Comparison of ENCODE assay signal across 8 mouse cellular contexts in genomic region chr11:104590148-104590547, GRCm38 (mm10). TPM values are rescaled to one million over a fixed set of nuclear protein-coding genes. Genes with fewer than 3 reads are reported as not detected.
DNase-seq lines count a peak whose midpoint lies in the region; ATAC-seq and TF ChIP-seq lines count a peak whose summit lies in the region.

No protein-coding gene starts in this region.

- TF ChIP-seq CTCF in E14TG2a.4 (conservative IDR thresholded peaks at IDR 0.05; ENCODE audit: low read length): peak; percentile 97
- TF ChIP-seq CTCF in bone marrow macrophage, adult 2 months (IDR thresholded peaks at IDR 0.05; ENCODE audit: low read depth, low read length): peak; percentile 91
- peak; percentile 80; the same call in 1 of the 2 replicates for TF ChIP-seq CTCF in embryonic fibroblast, embryonic 13.5 days (IDR thresholded peaks at IDR 0.05; ENCODE audit: borderline replicate concordance, insufficient read depth, low read length)
- peak; percentile 98 for TF ChIP-seq CTCF in kidney, postnatal 0 days (IDR thresholded peaks at IDR 0.05; ENCODE audit: low read depth)
- peak; percentile 81 for TF ChIP-seq CTCF in liver, adult 2 months (IDR thresholded peaks at IDR 0.05; ENCODE audit: low read depth, low read length)

- no peak overlapping the region for H3K27ac ChIP-seq in bone marrow macrophage, adult 2 months (ENCODE audit: insufficient read depth, low read depth, low read length)
- no peak overlapping the region for H3K27ac ChIP-seq in embryonic fibroblast, embryonic 13.5 days (ENCODE audit: insufficient read depth, low read length)
- no peak overlapping the region for H3K27ac ChIP-seq in heart, embryonic 12.5 days (ENCODE audit: poor library complexity, severe bottlenecking)
- H3K27ac ChIP-seq in kidney, postnatal 0 days: no peak overlapping the region
- H3K27ac ChIP-seq in liver, adult 2 months (replicated peaks; ENCODE audit: insufficient read depth, low read depth, low read length): no peak overlapping the region
- H3K27ac ChIP-seq in neural tube, embryonic 13.5 days (replicated peaks): no peak overlapping the region

- no peak overlapping the region for H3K9ac ChIP-seq in heart, embryonic 12.5 days
- H3K9ac ChIP-seq in kidney, postnatal 0 days (ENCODE audit: low read depth, low read length): no peak overlapping the region
- H3K9ac ChIP-seq in liver, adult 2 months (ENCODE audit: low read depth, low read length): no peak overlapping the region
- no peak overlapping the region for H3K9ac ChIP-seq in neural tube, embryonic 13.5 days

- no peak overlapping the region for H3K4me2 ChIP-seq in heart, embryonic 12.5 days
- no peak overlapping the region for H3K4me2 ChIP-seq in kidney, postnatal 0 days (ENCODE audit: low read length)
- no peak overlapping the region for H3K4me2 ChIP-seq in neural tube, embryonic 13.5 days

- H3K9me3 ChIP-seq in E14TG2a.4 (ENCODE audit: low read length): no peaks in the 10 kb centered on the region
- H3K9me3 ChIP-seq in heart, embryonic 12.5 days (replicated peaks): no peaks in the 10 kb centered on the region
- H3K9me3 ChIP-seq in kidney, postnatal 0 days (replicated peaks; ENCODE audit: low read length): no peaks in the 10 kb centered on the region
- H3K9me3 ChIP-seq in neural tube, embryonic 13.5 days: peaks cover 14% of the 10 kb centered on the region; the same call in 1 of the 2 replicates

- WGBS in heart, embryonic 12.5 days: under 1% methylated on average over 8 of the region's 8 CpGs
- 1% methylated on average over 8 of the region's 8 CpGs for WGBS in kidney, postnatal 0 days
- 2% methylated on average over 8 of the region's 8 CpGs for WGBS in liver, adult 2 months
- 2% methylated on average over 8 of the region's 8 CpGs for WGBS in neural tube, embryonic 13.5 days

- H3K4me1 ChIP-seq in E14TG2a.4 (replicated peaks; ENCODE audit: low read depth, low read length): peaks cover 25% of the 10 kb centered on the region
- no peaks in the 10 kb centered on the region for H3K4me1 ChIP-seq in bone marrow macrophage, adult 2 months (ENCODE audit: control insufficient read depth, insufficient read depth, low read length)
- H3K4me1 ChIP-seq in embryonic fibroblast, embryonic 13.5 days (ENCODE audit: control insufficient read depth, insufficient read depth, low read length): peaks cover 2% of the 10 kb centered on the region; the same call in 1 of the 2 replicates
- H3K4me1 ChIP-seq in heart, embryonic 12.5 days (replicated peaks): peaks cover 7% of the 10 kb centered on the region
- no peaks in the 10 kb centered on the region for H3K4me1 ChIP-seq in kidney, postnatal 0 days (replicated peaks; ENCODE audit: insufficient read depth, low read length)
- H3K4me1 ChIP-seq in liver, adult 2 months (ENCODE audit: control insufficient read depth, insufficient read depth, low read length): no peaks in the 10 kb centered on the region
- H3K4me1 ChIP-seq in neural tube, embryonic 13.5 days (replicated peaks): no peaks in the 10 kb centered on the region

- TF ChIP-seq POLR2A in bone marrow macrophage, adult 2 months (IDR thresholded peaks at IDR 0.05; ENCODE audit: borderline replicate concordance, low read depth, low read length): no peak
- TF ChIP-seq POLR2A in embryonic fibroblast, embryonic 13.5 days (IDR thresholded peaks at IDR 0.05; ENCODE audit: low read depth, low read length): no peak
- no peak for TF ChIP-seq POLR2A in liver, adult 2 months (IDR thresholded peaks at IDR 0.05; ENCODE audit: extremely low read depth, insufficient read depth, low read length)

- no peak overlapping the region for H3K4me3 ChIP-seq in E14TG2a.4 (replicated peaks; ENCODE audit: low read length)
- H3K4me3 ChIP-seq in bone marrow macrophage, adult 2 months (ENCODE audit: insufficient read depth, low read length): no peak overlapping the region
- H3K4me3 ChIP-seq in embryonic fibroblast, embryonic 13.5 days (ENCODE audit: insufficient read depth, low read length): no peak overlapping the region
- no peak overlapping the region for H3K4me3 ChIP-seq in heart, embryonic 12.5 days
- H3K4me3 ChIP-seq in kidney, postnatal 0 days (replicated peaks; ENCODE audit: low read depth, low read length): no peak overlapping the region
- H3K4me3 ChIP-seq in liver, adult 2 months (ENCODE audit: insufficient read depth, low read depth, low read length): no peak overlapping the region
- no peak overlapping the region for H3K4me3 ChIP-seq in neural tube, embryonic 13.5 days

- peak; percentile 91 for DNase-seq in kidney, postnatal 0 days (ENCODE audit: low spot score)
- DNase-seq in liver, adult 2 months (ENCODE audit: extremely low read depth, low read depth, low spot score): peak; percentile 63
- DNase-seq in telencephalon, adult 2 months (ENCODE audit: low read depth, low spot score): peak; percentile 72

- peak; percentile 49; the same call in 1 of the 2 replicates for ATAC-seq in heart, embryonic 12.5 days (ENCODE audit: insufficient number of reproducible peaks, low FRiP score)
- ATAC-seq in kidney, postnatal 0 days (replicated peaks; ENCODE audit: low FRiP score, low read depth): peak; percentile 36
- peak; percentile 78 for ATAC-seq in neural tube, embryonic 13.5 days (ENCODE audit: low read depth)

- H3K27me3 ChIP-seq in E14TG2a.4 (ENCODE audit: insufficient read depth, low read length): no peaks in the 10 kb centered on the region
- H3K27me3 ChIP-seq in heart, embryonic 12.5 days (replicated peaks): no peaks in the 10 kb centered on the region
- no peaks in the 10 kb centered on the region for H3K27me3 ChIP-seq in kidney, postnatal 0 days (ENCODE audit: insufficient read depth, low read length)
- no peaks in the 10 kb centered on the region for H3K27me3 ChIP-seq in liver, adult 2 months (ENCODE audit: control insufficient read depth, insufficient read depth, low read length)
- H3K27me3 ChIP-seq in neural tube, embryonic 13.5 days: no peaks in the 10 kb centered on the region

- H3K36me3 ChIP-seq in E14TG2a.4 (ENCODE audit: insufficient read depth, low read length): no peaks in the 10 kb centered on the region
- H3K36me3 ChIP-seq in heart, embryonic 12.5 days: peaks cover 31% of the 10 kb centered on the region
- no peaks in the 10 kb centered on the region for H3K36me3 ChIP-seq in kidney, postnatal 0 days (ENCODE audit: insufficient read depth, low read length)
- no peaks in the 10 kb centered on the region for H3K36me3 ChIP-seq in liver, adult 2 months (ENCODE audit: control insufficient read depth, insufficient read depth, low read length)
- H3K36me3 ChIP-seq in neural tube, embryonic 13.5 days: no peaks in the 10 kb centered on the region

- no peaks in the 10 kb centered on the region for H3K79me2 ChIP-seq in liver, adult 2 months (ENCODE audit: control insufficient read depth, insufficient read depth, low read length)

RNA-seq across cellular contexts. Expression of gene Itgb3, which starts 17.7 kb away (rescaled TPM):
- 2.4 and 2.7 TPM in 2 replicates for polyA plus RNA-seq in bone marrow macrophage, adult 2 months (2012; ENCODE audit: insufficient read depth, insufficient read length, missing spikeins)
- 19.2 and 28.9 TPM in 2 replicates for polyA plus RNA-seq in embryonic fibroblast, embryonic 13.5 days (2011; ENCODE audit: insufficient read length, low read depth, missing spikeins)
- 9.6 and 11.9 TPM in 2 replicates for polyA plus RNA-seq in heart, embryonic 12.5 days (2016; fragmentation: Nextera tagmentation; extraction: Ambion mirVana)
- polyA plus RNA-seq in kidney, postnatal 0 days (2015; fragmentation: Nextera tagmentation; extraction: Ambion mirVana): 0.95 and 1.2 TPM in 2 replicates
- total RNA-seq in liver, adult 2 months (2014; rRNA removed): 2.1 and 3.7 TPM in 2 replicates
- 1.5 TPM in 2 replicates for polyA plus RNA-seq in liver, adult 2 months (2012; rRNA removed)
- 2.9 and 3.1 TPM in 2 replicates for polyA plus RNA-seq in neural tube, embryonic 13.5 days (2015; fragmentation: Nextera tagmentation; extraction: Ambion mirVana)

RNA-seq across cellular contexts. Expression of gene Myl4, which starts 39.7 kb away (rescaled TPM):
- polyA plus RNA-seq in bone marrow macrophage, adult 2 months (2012; ENCODE audit: insufficient read depth, insufficient read length, missing spikeins): not detected in 2 replicates
- polyA plus RNA-seq in embryonic fibroblast, embryonic 13.5 days (2011; ENCODE audit: insufficient read length, low read depth, missing spikeins): 1.6 and 2.7 TPM in 2 replicates
- polyA plus RNA-seq in heart, embryonic 12.5 days (2016; fragmentation: Nextera tagmentation; extraction: Ambion mirVana): 2,473 and 2,477 TPM in 2 replicates
- 2.5 and 2.6 TPM in 2 replicates for polyA plus RNA-seq in kidney, postnatal 0 days (2015; fragmentation: Nextera tagmentation; extraction: Ambion mirVana)
- total RNA-seq in liver, adult 2 months (2014; rRNA removed): 0.65 and 0.67 TPM in 2 replicates
- 0.45 and 0.72 TPM in 2 replicates for polyA plus RNA-seq in liver, adult 2 months (2012; rRNA removed)
- 8.5 and 20.8 TPM in 2 replicates for polyA plus RNA-seq in neural tube, embryonic 13.5 days (2015; fragmentation: Nextera tagmentation; extraction: Ambion mirVana)

RNA-seq across cellular contexts. Expression of gene Cdc27, which starts 39.7 kb away (rescaled TPM):
- 23.6 and 25.9 TPM in 2 replicates for polyA plus RNA-seq in bone marrow macrophage, adult 2 months (2012; ENCODE audit: insufficient read depth, insufficient read length, missing spikeins)
- polyA plus RNA-seq in embryonic fibroblast, embryonic 13.5 days (2011; ENCODE audit: insufficient read length, low read depth, missing spikeins): 101 and 111 TPM in 2 replicates
- 37.6 and 40.6 TPM in 2 replicates for polyA plus RNA-seq in heart, embryonic 12.5 days (2016; fragmentation: Nextera tagmentation; extraction: Ambion mirVana)
- 24.1 and 27.8 TPM in 2 replicates for polyA plus RNA-seq in kidney, postnatal 0 days (2015; fragmentation: Nextera tagmentation; extraction: Ambion mirVana)
- total RNA-seq in liver, adult 2 months (2014; rRNA removed): 12.9 and 13.3 TPM in 2 replicates
- polyA plus RNA-seq in liver, adult 2 months (2012; rRNA removed): 2.6 and 2.9 TPM in 2 replicates
- 40.6 and 47.2 TPM in 2 replicates for polyA plus RNA-seq in neural tube, embryonic 13.5 days (2015; fragmentation: Nextera tagmentation; extraction: Ambion mirVana)

Comparison
In these comparisons a context has a peak if more than half of its experiments do, and no peak if none do; other contexts are left out.
1. RNA of gene Myl4, which starts 39.7 kb away (polyA plus RNA-seq): 2,473 to 2,477 TPM in heart, embryonic 12.5 days; 8.5 to 20.8 TPM in neural tube, embryonic 13.5 days, 1.6 to 2.7 TPM in embryonic fibroblast, embryonic 13.5 days, 2.5 to 2.6 TPM in kidney, postnatal 0 days, 0.45 to 0.72 TPM in liver, adult 2 months and not detected in bone marrow macrophage, adult 2 months; every median in the first group is over 100 times any median in the second.
2. Peak in every context shown above with its lines, with median percentiles within 50 percentile points of each other: CTCF ChIP-seq, ATAC-seq and DNase-seq.